Mouse (Mus musculus) forebrain, embryonic 14.5 days (tissue): Measurements from ENCODE around the gene Exog. TPM values are rescaled to one million over a fixed set of nuclear protein-coding genes. Genes with fewer than 3 reads are reported as not detected.

Experiments used
- ATAC-seq: fragments of 200-750 bp; cut with Nextera tagmentation; 2 replicates; pipeline ENCODE4 v1.8.0; 2017; ENCODE audit warnings: mild to moderate bottlenecking, moderate library complexity
- DNase-seq: peaks from one replicate; pipeline ENCODE4 v3.0.0-alpha.2; 2015; ENCODE audit warnings: low spot score
- H3K27ac ChIP-seq: fragments of 300-500 bp; sonication (generic); 2 replicates; pipeline ENCODE4 v1.5.1; 2014; ENCODE audit warnings: low read depth, mild to moderate bottlenecking, control low read depth, low read length, moderate library complexity
- H3K27me3 ChIP-seq: fragments of 300-500 bp; sonication (generic); replicated peaks from 2 replicates; pipeline ENCODE4 v1.6.1; 2014; ENCODE audit warnings: low read length, control low read depth, mixed read lengths; ENCODE audit not compliant: control insufficient read depth, insufficient read depth
- H3K36me3 ChIP-seq: fragments of 300-500 bp; sonication (generic); 2 replicates; pipeline ENCODE4 v1.6.1; 2014; ENCODE audit warnings: low read length, control low read depth; ENCODE audit not compliant: control insufficient read depth, insufficient read depth
- H3K4me1 ChIP-seq: fragments of 300-500 bp; sonication (generic); 2 replicates; pipeline ENCODE4 v1.6.1; 2014; ENCODE audit warnings: antibody characterized with exemption, low read length, control low read depth; ENCODE audit not compliant: control insufficient read depth, insufficient read depth
- H3K4me2 ChIP-seq: fragments of 300-500 bp; sonication (generic); 2 replicates; pipeline ENCODE4 v1.6.1; 2014; ENCODE audit warnings: mild to moderate bottlenecking, control low read depth, low read length
- H3K4me3 ChIP-seq: fragments of 300-500 bp; sonication (generic); 2 replicates; pipeline ENCODE4 v1.5.1; 2014; ENCODE audit warnings: low read depth, low read length, control low read depth
- H3K9ac ChIP-seq: fragments of 300-500 bp; sonication (generic); 2 replicates; pipeline ENCODE4 v1.6.1; 2014; ENCODE audit warnings: mild to moderate bottlenecking, low read length, control low read depth, moderate library complexity
- H3K9me3 ChIP-seq: fragments of 300-500 bp; sonication (generic); replicated peaks from 2 replicates; pipeline ENCODE4 v1.6.1; 2016; ENCODE audit warnings: low read length, control low read depth, mixed read lengths; ENCODE audit not compliant: control insufficient read depth
- WGBS: fragments of 180-500 bp; shearing (Covaris S2); extraction: QIAGEN DNeasy Blood & Tissue Kit; methylation state at CpG from one replicate; pipeline ENCODE4 v1.1.7; 2014; 5-methylcytosine and 5-hydroxymethylcytosine counted together
- polyA plus RNA-seq: library from polyadenylated mRNA; unstranded; fragments of >200 nt; fragmentation: Nextera tagmentation; extraction: Ambion mirVana; gene quantifications from 2 replicates; pipeline ENCODE4 v1.2.1, GENCODE M21; 2014

Gene Exog
- polyA plus RNA-seq, 1 experiment from 2014 or later, result 54.2 TPM

GRCm38 (mm10) chr9:119510902-119511301, 66.2 kb downstream of the Exog start:
- H3K4me2 ChIP-seq, result no peak overlapping the region
- no peak overlapping the region for H3K27ac ChIP-seq
- no peaks in the 10 kb centered on the region for H3K4me1 ChIP-seq
- ATAC-seq (peak; percentile 96), DNase-seq (peak; percentile 93)
- H3K27me3 ChIP-seq, result no peaks in the 10 kb centered on the region
- 35% methylated on average over 6 of the region's 6 CpGs for WGBS
- no peak overlapping the region for H3K4me3 ChIP-seq
- no peaks in the 10 kb centered on the region for H3K36me3 ChIP-seq
- no peak overlapping the region for H3K9ac ChIP-seq
- H3K9me3 ChIP-seq, result 0 out of 2 replicates have a peak, but pooled peaks cover 4% of the 10 kb centered on the region

GRCm38 (mm10) chr9:119512993-119513392, 68.2 kb downstream of the Exog start:
- ATAC-seq (no peak), DNase-seq (no peak)
- H3K4me2 ChIP-seq, result no peak overlapping the region
- no peaks in the 10 kb centered on the region for H3K36me3 ChIP-seq
- 94% methylated on average over 9 of the region's 9 CpGs for WGBS
- H3K4me3 ChIP-seq, result no peak overlapping the region
- no peak overlapping the region for H3K27ac ChIP-seq
- H3K27me3 ChIP-seq, result no peaks in the 10 kb centered on the region
- peaks cover 6% of the 10 kb centered on the region; the same call in 1 of the 2 replicates for H3K4me1 ChIP-seq
- no peaks in the 10 kb centered on the region for H3K9me3 ChIP-seq
- H3K9ac ChIP-seq, result no peak overlapping the region

GRCm38 (mm10) chr9:119513816-119514215, 69.1 kb downstream of the Exog start:
- Histone ChIP-seq H3K4me3 (no peak overlapping the region), H3K9ac (no peak overlapping the region), H3K27ac (no peak overlapping the region), H3K4me2 (no peak overlapping the region), H3K36me3 (no peaks in the 10 kb centered on the region), H3K9me3 (no peaks in the 10 kb centered on the region), H3K4me1 (peaks cover 6% of the 10 kb centered on the region; the same call in 1 of the 2 replicates), H3K27me3 (no peaks in the 10 kb centered on the region)
- DNase-seq (no peak), ATAC-seq (no peak)
- WGBS, result 93% methylated on average over 8 of the region's 8 CpGs

GRCm38 (mm10) chr9:119514986-119515385, 70.2 kb downstream of the Exog start:
- H3K36me3 ChIP-seq, result no peaks in the 10 kb centered on the region
- H3K4me2 ChIP-seq, result no peak overlapping the region
- ATAC-seq, result no peak
- H3K4me3 ChIP-seq, result no peak overlapping the region
- peaks cover 6% of the 10 kb centered on the region; the same call in 1 of the 2 replicates for H3K4me1 ChIP-seq
- H3K9me3 ChIP-seq, result no peaks in the 10 kb centered on the region
- WGBS, result 90% methylated on average over 8 of the region's 8 CpGs
- no peak for DNase-seq
- H3K9ac ChIP-seq, result no peak overlapping the region
- no peak overlapping the region for H3K27ac ChIP-seq
- H3K27me3 ChIP-seq, result no peaks in the 10 kb centered on the region

Other genes with a start within 250 kb of the Exog start
- gene Slc22a13, start 235.8 kb upstream of the Exog start, polyA plus RNA-seq, result not detected in 2 replicates
- gene Oxsr1, start 122.5 kb upstream of the Exog start, polyA plus RNA-seq, result 13.5 and 14.9 TPM in 2 replicates
- 92.0 and 95.0 TPM in 2 replicates for gene Acaa1a, start 105.3 kb upstream of the Exog start, polyA plus RNA-seq
- 5.7 and 5.8 TPM in 2 replicates for gene Myd88, start 103.5 kb upstream of the Exog start, polyA plus RNA-seq
- gene Xylb, start 87.6 kb upstream of the Exog start, polyA plus RNA-seq, result 2.4 and 4.1 TPM in 2 replicates
- gene Slc22a14, start 79.4 kb upstream of the Exog start, polyA plus RNA-seq, result not detected in 2 replicates
- 25.9 and 27.5 TPM in 2 replicates for gene Acvr2b, start 42.8 kb upstream of the Exog start, polyA plus RNA-seq
- gene Scn5a, start 134.1 kb downstream of the Exog start, polyA plus RNA-seq, result 0.39 and 0.59 TPM in 2 replicates